Mouse (Mus musculus): ENCODE measurements around the gene Lhfpl2. TPM values are rescaled to one million over a fixed set of nuclear protein-coding genes. Genes with fewer than 3 reads are reported as not detected.

Gene Lhfpl2
- polyA plus RNA-seq, 1 experiment = 15.5 TPM

DNA sequence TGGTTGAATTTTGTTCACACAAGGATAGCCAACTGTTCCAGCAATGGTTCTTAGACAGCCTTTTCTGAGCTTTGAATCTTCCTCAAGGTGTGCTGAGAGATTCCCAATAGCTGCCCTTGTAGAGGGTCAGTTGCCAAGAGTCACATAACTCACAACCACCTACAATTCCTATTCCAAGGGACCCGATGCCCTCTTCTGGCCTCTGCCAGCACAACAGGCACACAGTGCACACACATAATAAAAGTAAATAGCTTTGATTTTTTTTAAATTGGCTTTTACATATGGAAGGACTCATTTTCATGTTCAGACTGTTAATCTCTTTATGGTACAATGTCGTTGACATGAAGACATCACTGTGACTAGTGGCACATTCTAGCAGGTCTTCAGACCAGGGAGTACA lies 155.1 kb downstream of the Lhfpl2 start:
- no peak for TF ChIP-seq MAX (IDR thresholded peaks at IDR 0.05)
- no peak for TF ChIP-seq CEBPB (IDR thresholded peaks at IDR 0.05; ENCODE audit: low read depth)
- TF ChIP-seq CTCF (IDR thresholded peaks at IDR 0.05; ENCODE audit: control insufficient read depth, insufficient read depth, insufficient read length) = no peak
- no peak for TF ChIP-seq FOSL1 (IDR thresholded peaks at IDR 0.05; ENCODE audit: insufficient read depth, low read length, poor library complexity, severe bottlenecking)
- no peaks in the 10 kb centered on the region for H3K27me3 ChIP-seq (ENCODE audit: control insufficient read depth, insufficient read depth, insufficient read length)
- no peaks in the 10 kb centered on the region for H3K36me3 ChIP-seq (ENCODE audit: control insufficient read depth, insufficient read depth)
- no peak overlapping the region for H3ac ChIP-seq (ENCODE audit: control insufficient read depth, insufficient read length, low read depth)
- no peak overlapping the region for H3K4me3 ChIP-seq (ENCODE audit: insufficient read depth, poor library complexity, severe bottlenecking)
- H3K79me2 ChIP-seq (ENCODE audit: control insufficient read depth, insufficient read depth) = no peaks in the 10 kb centered on the region
- no peaks in the 10 kb centered on the region for H3K79me3 ChIP-seq (ENCODE audit: low read depth)

DNA sequence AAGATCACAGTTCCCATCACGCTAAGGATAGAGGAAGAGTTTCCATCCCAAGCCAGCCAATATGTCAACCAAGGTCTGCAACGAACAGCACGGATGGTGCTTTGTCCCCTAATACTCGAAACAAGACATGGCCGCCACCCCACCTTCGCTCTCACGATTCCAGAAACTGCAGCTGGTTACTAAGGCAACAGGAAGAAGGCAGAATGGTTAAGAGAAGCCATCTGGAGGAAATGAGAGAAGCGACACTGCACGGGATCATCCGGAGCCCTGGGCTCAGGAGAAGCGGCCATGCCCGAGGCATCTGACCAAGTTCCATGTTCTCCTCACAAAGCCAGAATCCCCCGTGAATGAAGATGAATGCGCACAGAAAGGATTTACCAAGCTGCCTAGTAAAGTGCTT lies 166.0 kb downstream of the Lhfpl2 start:
- Histone ChIP-seq H3K27me3 (ENCODE audit: control insufficient read depth, insufficient read depth, insufficient read length) (no peaks in the 10 kb centered on the region), H3ac (ENCODE audit: control insufficient read depth, insufficient read length, low read depth) (no peak overlapping the region), H3K79me2 (ENCODE audit: control insufficient read depth, insufficient read depth) (no peaks in the 10 kb centered on the region), H3K4me3 (ENCODE audit: insufficient read depth, poor library complexity, severe bottlenecking) (no peak overlapping the region), H3K36me3 (ENCODE audit: control insufficient read depth, insufficient read depth) (no peaks in the 10 kb centered on the region), H3K79me3 (ENCODE audit: low read depth) (no peaks in the 10 kb centered on the region)
- TF ChIP-seq MAX (IDR thresholded peaks at IDR 0.05) (no peak), FOSL1 (IDR thresholded peaks at IDR 0.05; ENCODE audit: insufficient read depth, low read length, poor library complexity, severe bottlenecking) (no peak)

DNA sequence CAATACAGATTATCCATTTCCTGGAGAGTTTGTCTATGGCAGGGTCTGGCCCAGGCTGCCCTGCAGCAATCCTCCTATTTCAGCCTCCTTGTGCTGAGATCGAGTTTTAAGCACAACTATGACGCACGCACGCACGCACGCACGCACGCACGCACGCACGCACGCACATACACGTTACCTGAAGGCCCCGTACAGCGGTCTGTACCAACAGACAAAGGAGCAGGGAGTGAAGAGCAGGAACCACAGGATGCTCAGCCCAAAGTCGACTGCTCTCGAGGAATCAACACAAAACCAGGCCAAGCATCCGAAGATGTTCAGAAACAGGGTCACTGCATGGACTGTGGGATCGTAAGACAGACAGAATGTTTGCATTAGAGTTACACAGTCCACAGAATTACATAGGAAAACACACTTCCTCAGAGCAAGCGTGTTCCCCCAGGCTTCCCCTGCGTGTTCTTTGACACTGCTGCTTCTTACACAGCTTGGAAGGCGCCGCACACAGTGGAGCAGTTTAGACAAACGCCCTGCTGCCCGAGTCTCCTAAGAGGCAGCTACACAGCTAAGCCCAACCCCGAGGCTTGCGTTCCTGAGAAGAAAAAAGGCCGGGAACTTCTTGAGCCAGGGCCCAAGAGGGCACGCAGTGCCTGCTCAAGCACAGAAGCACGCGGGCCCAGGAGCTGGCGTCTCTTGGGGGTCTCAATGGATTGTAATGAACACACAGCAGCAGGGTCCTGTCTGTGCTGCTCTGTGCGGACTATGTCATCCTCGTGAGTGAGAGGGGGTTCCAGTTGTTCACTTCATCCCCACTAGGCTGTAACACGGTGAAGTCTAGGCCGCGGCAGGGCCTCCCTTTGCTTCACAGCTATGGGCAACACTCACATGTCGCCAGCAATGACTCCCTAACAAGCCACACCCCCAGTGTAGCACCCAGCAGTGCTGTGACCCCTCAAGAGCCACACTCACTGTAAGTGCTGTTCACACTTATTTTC lies 167.4 kb downstream of the Lhfpl2 start:
- Histone ChIP-seq H3K4me3 (ENCODE audit: insufficient read depth, poor library complexity, severe bottlenecking) (no peak overlapping the region), H3K79me3 (ENCODE audit: low read depth) (no peaks in the 10 kb centered on the region), H3ac (ENCODE audit: control insufficient read depth, insufficient read length, low read depth) (no peak overlapping the region), H3K36me3 (ENCODE audit: control insufficient read depth, insufficient read depth) (peaks cover 3% of the 10 kb centered on the region), H3K27me3 (ENCODE audit: control insufficient read depth, insufficient read depth, insufficient read length) (no peaks in the 10 kb centered on the region), H3K79me2 (ENCODE audit: control insufficient read depth, insufficient read depth) (no peaks in the 10 kb centered on the region)
- TF ChIP-seq USF1 (IDR thresholded peaks at IDR 0.05; ENCODE audit: low read depth) = no peak
- TF ChIP-seq MYOD1 (IDR thresholded peaks at IDR 0.05; ENCODE audit: control insufficient read depth, insufficient read length, low read depth) = no peak
- TF ChIP-seq CEBPB (IDR thresholded peaks at IDR 0.05; ENCODE audit: low read depth) = no peak
- TF ChIP-seq CTCF (IDR thresholded peaks at IDR 0.05; ENCODE audit: control insufficient read depth, insufficient read depth, insufficient read length) = no peak
- no peak for TF ChIP-seq MAX (IDR thresholded peaks at IDR 0.05)

GRCm38 (mm10) chr13:94231871-94232270 lies 174.3 kb downstream of the Lhfpl2 start:
- Histone ChIP-seq H3K79me3 (ENCODE audit: low read depth) (no peaks in the 10 kb centered on the region), H3K36me3 (ENCODE audit: control insufficient read depth, insufficient read depth) (peaks cover 3% of the 10 kb centered on the region), H3ac (ENCODE audit: control insufficient read depth, insufficient read length, low read depth) (no peak overlapping the region), H3K79me2 (ENCODE audit: control insufficient read depth, insufficient read depth) (no peaks in the 10 kb centered on the region), H3K27me3 (ENCODE audit: control insufficient read depth, insufficient read depth, insufficient read length) (no peaks in the 10 kb centered on the region), H3K4me3 (ENCODE audit: insufficient read depth, poor library complexity, severe bottlenecking) (no peak overlapping the region)
- TF ChIP-seq MYOD1 (IDR thresholded peaks at IDR 0.05; ENCODE audit: control insufficient read depth, insufficient read length, low read depth) = no peak
- no peak for TF ChIP-seq MAX (IDR thresholded peaks at IDR 0.05)
- TF ChIP-seq CTCF (IDR thresholded peaks at IDR 0.05; ENCODE audit: control insufficient read depth, insufficient read depth, insufficient read length) = no peak
- no peak for TF ChIP-seq CEBPB (IDR thresholded peaks at IDR 0.05; ENCODE audit: low read depth)
- no peak for TF ChIP-seq USF1 (IDR thresholded peaks at IDR 0.05; ENCODE audit: low read depth)
- no peak for TF ChIP-seq FOSL1 (IDR thresholded peaks at IDR 0.05; ENCODE audit: insufficient read depth, low read length, poor library complexity, severe bottlenecking)
- TF ChIP-seq MYOG (IDR thresholded peaks at IDR 0.05; ENCODE audit: control insufficient read depth, extremely low read depth, insufficient read length) = no peak

DNA sequence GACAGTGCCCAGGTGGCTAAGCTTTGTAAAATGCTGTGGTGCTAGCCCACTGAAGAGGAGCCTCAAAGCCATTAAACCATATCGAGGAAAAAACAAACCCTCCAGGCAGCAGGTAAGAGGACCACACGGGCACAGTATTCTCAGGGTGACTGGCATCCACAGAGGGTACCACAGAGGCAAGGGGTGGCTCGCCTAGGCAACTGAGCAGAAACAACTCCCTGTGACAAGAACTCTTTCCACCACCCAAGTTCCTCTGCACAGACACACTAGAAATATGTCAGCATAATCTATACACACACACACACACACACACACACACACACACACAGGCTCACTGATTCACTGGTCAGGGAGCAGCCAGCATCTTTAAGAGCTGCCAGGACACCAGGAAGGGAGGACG lies 181.9 kb downstream of the Lhfpl2 start:
- H3K79me3 ChIP-seq (ENCODE audit: low read depth) = no peaks in the 10 kb centered on the region
- H3K79me2 ChIP-seq (ENCODE audit: control insufficient read depth, insufficient read depth) = no peaks in the 10 kb centered on the region
- no peaks in the 10 kb centered on the region for H3K27me3 ChIP-seq (ENCODE audit: control insufficient read depth, insufficient read depth, insufficient read length)
- no peak overlapping the region for H3ac ChIP-seq (ENCODE audit: control insufficient read depth, insufficient read length, low read depth)
- TF ChIP-seq CEBPB (IDR thresholded peaks at IDR 0.05; ENCODE audit: low read depth) = no peak
- no peak for TF ChIP-seq USF1 (IDR thresholded peaks at IDR 0.05; ENCODE audit: low read depth)
- no peak for TF ChIP-seq CTCF (IDR thresholded peaks at IDR 0.05; ENCODE audit: control insufficient read depth, insufficient read depth, insufficient read length)
- TF ChIP-seq MYOD1 (IDR thresholded peaks at IDR 0.05; ENCODE audit: control insufficient read depth, insufficient read length, low read depth) = no peak
- TF ChIP-seq FOSL1 (IDR thresholded peaks at IDR 0.05; ENCODE audit: insufficient read depth, low read length, poor library complexity, severe bottlenecking) = no peak
- no peak for TF ChIP-seq MAX (IDR thresholded peaks at IDR 0.05)
- TF ChIP-seq MYOG (IDR thresholded peaks at IDR 0.05; ENCODE audit: control insufficient read depth, extremely low read depth, insufficient read length) = no peak
- H3K4me3 ChIP-seq (ENCODE audit: insufficient read depth, poor library complexity, severe bottlenecking) = no peak overlapping the region
- no peaks in the 10 kb centered on the region for H3K36me3 ChIP-seq (ENCODE audit: control insufficient read depth, insufficient read depth)

- TF ChIP-seq MYOG (IDR thresholded peaks at IDR 0.05; ENCODE audit: control insufficient read depth, extremely low read depth, insufficient read length) = no peak
- TF ChIP-seq FOSL1 (IDR thresholded peaks at IDR 0.05; ENCODE audit: insufficient read depth, low read length, poor library complexity, severe bottlenecking) = no peak
- TF ChIP-seq CTCF (IDR thresholded peaks at IDR 0.05; ENCODE audit: control insufficient read depth, insufficient read depth, insufficient read length) = no peak
- no peak for TF ChIP-seq CEBPB (IDR thresholded peaks at IDR 0.05; ENCODE audit: low read depth)
- no peak for TF ChIP-seq MAX (IDR thresholded peaks at IDR 0.05)
- no peak for TF ChIP-seq USF1 (IDR thresholded peaks at IDR 0.05; ENCODE audit: low read depth)
- TF ChIP-seq MYOD1 (IDR thresholded peaks at IDR 0.05; ENCODE audit: control insufficient read depth, insufficient read length, low read depth) = no peak
- H3K79me2 ChIP-seq (ENCODE audit: control insufficient read depth, insufficient read depth) = no peaks in the 10 kb centered on the region
- H3K4me3 ChIP-seq (ENCODE audit: insufficient read depth, poor library complexity, severe bottlenecking) = no peak overlapping the region
- H3K36me3 ChIP-seq (ENCODE audit: control insufficient read depth, insufficient read depth) = no peaks in the 10 kb centered on the region
- H3K27me3 ChIP-seq (ENCODE audit: control insufficient read depth, insufficient read depth, insufficient read length) = no peaks in the 10 kb centered on the region
- no peak overlapping the region for H3ac ChIP-seq (ENCODE audit: control insufficient read depth, insufficient read length, low read depth)
- no peaks in the 10 kb centered on the region for H3K79me3 ChIP-seq (ENCODE audit: low read depth)
Observed at GRCm38 (mm10) chr13:94240111-94240510, 182.5 kb downstream of the Lhfpl2 start.
